Mouse (Mus musculus): Measurements from ENCODE around the gene Slc25a41.
"Not testable (repeated sequence)": the region's sequence is repeated elsewhere in the genome, so short reads cannot be mapped to it uniquely, and the experiment has no call there.

Slc25a41 gene

DNA sequence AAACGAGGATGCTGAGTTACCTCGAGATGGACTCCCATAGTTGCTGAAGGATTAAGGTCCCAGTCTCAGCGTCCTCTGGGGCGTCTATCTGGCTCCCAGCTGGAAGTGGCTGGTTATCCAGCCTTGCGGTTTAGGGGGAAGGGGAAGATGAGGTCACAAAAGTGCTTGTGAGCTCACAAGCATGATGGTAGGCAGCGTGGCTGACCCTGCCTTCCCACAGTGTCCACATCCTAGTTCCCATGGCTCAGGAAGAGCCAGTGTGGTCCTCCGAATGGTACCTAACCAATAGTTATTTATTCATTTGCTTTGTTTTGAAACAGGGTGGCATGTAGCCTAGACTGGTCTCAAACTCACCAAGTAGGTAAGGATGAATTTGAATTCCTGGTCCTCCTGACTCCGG, at the start of gene Slc25a41:
Gene Slc25a41 (minus strand): TSS at position 101 of the 400 bp plus-strand sequence.
- DNase-seq (ENCODE audit: low spot score in 2 of 2): no peak

DNA sequence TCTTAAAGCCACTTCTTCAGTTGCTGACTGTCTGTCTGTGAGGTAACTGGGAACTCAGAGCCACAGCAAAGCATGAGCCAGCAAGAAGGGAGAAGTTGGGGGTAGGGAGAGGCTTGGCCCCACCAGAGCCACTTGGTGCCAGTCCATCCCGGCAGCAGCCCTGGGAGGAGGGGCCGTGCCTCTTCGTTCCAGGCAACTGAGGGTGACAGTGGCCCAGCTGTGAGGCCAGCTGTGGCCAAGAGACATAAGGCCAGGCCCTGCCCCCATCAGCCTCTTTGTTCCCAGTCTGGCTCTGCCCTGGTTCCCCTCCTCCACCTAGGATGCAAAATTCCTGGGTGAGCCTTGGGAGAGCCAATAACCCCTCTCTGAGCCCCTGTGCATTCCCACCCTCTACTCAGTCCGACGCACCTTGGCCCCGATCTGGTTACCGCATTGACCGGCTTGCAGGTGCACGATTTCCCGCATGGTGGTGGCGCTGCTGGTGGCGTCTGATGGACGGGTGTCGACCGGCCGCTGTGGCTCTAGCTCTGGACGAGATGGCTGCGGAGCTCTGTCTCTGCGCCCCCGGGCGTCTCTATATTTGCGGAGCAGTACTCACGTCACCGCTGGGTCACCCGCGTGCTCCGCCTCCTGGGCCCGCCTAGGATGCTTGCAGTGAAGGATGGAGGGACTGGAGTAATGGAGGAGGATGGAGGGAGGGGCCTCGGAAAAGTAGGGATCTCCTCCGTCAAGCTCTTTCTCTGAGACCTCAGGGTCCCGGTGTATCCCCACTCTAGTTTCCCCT, 45.8 kb upstream of the Slc25a41 start, which contains the start of gene Tubb4a:
Gene Tubb4a (minus strand): TSS at position 734 of the 784 bp plus-strand sequence.
- no peak for DNase-seq (ENCODE audit: low spot score in 2 of 2)

DNA sequence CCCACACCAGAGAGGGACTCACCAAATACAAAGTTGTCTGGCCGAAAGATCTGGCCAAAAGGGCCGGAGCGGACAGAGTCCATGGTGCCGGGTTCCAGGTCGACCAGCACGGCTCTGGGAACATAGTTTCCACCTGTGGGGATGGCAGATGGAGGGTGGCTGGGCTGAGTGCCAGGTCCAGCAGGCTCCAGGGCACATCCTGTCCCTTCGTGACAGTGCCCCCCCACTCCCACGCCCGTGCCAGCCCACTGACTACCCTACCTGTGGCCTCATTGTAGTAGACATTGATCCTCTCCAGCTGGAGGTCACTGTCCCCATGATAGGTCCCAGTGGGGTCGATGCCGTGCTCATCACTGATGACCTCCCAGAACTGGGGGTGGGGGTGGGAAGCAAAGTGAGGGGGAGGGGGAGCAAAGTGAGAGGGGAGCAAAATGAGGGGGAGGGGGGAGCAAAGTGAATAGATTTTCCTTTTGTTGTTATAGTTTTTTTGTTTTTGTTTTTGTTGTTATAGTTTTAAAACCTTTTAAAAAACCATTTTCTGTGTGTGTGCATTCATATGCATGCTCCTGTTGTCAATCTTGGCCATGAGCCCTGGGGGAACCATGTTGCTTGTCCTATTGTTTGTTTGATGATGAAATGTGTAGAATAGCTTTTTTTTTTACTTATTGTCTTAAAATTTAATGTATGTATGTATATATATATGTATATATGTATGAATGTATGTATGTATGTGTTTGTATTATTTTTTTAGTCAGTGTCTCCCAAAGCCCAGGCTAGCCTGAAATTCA, 44.7 kb upstream of the Slc25a41 start:
- DNase-seq (ENCODE audit: low spot score in 2 of 2): no peak

DNA sequence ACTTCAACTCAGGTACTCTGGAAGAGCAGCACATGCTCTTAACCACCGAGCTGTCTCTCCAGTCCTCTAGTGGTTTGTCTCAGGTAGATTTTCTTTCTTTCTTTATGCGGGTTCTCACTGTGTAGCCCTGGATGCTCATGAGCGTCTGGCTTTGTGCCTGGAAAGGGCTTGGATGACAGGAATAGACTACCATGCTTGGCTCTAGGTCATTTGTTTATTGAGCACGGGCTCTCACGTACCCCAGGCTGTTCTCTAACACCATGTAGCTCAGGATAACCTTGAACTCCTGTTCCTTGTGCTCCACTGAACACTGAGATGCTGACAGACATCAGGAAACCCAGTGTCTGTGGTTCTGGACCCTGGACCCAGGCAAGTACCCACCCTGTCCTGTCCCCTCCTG, 41.0 kb upstream of the Slc25a41 start:
- no peak for DNase-seq (ENCODE audit: low spot score in 2 of 2)

DNA sequence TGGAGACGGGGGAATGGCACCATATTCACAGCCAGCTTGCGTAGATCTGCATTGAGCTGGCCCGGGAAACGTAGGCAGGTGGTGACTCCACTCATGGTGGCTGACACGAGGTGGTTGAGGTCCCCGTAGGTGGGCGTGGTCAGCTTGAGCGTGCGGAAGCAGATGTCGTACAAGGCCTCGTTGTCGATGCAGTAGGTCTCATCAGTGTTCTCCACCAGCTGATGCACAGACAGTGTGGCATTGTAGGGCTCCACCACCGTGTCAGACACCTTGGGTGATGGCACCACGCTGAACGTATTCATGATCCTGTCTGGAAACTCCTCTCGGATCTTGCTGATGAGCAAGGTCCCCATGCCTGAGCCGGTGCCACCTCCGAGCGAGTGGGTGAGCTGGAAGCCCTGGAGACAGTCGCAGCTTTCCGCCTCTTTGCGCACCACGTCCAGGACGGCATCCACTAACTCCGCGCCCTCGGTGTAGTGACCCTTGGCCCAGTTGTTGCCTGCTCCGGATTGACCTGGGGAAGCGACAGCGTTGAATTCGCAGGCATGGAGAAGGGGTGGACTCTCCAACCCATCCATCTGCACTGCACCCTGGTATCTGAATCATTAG, 39.9 kb upstream of the Slc25a41 start:
- no peak for DNase-seq (ENCODE audit: low spot score in 2 of 2)

DNA sequence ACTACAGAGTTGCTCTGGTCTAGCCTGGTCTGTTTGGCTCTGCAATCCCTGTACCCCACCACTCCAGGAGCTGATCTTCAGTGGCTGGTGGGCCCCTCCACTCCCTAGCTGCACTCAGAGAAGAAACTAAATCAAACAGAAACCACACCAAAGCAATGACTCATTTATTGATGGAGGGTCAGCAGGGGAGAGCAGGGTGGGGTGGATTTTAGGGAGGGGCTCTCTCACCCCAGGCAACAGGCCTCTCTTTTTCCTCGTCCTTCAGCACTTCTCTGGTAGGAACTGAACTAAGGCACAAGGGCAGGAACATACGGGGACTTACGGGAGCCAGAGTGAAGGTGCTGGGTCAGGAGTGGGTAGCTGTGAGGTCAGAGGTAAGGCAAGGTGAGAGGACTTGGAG, 38.5 kb upstream of the Slc25a41 start:
- no peak for DNase-seq (ENCODE audit: low spot score in 2 of 2)

DNA sequence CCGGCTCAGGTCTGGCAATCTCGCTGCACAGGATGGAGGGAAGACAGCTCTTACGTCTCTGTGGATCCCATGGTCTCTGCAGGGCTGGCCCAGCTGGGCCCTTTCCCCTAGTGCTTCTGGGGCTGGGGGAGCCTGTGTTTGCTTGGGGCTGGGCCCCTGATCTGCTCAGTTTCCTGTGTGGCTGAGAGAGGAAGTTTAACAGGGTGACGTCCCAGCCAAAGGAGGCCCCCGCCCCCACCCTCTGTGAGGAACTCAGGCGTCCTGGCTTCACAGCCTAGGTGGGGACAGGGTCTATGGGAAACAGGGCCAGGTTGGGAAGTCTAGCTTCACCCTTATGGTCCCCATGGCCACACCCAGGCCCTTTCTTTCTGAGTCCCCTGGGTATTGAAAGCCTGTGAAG, 36.9 kb upstream of the Slc25a41 start, which contains the start of gene Dennd1c:
Gene Dennd1c (minus strand): TSS at position 179 of the 400 bp plus-strand sequence.
- peak; percentile 63 to 80 for DNase-seq (ENCODE audit: low spot score in 2 of 2)

DNA sequence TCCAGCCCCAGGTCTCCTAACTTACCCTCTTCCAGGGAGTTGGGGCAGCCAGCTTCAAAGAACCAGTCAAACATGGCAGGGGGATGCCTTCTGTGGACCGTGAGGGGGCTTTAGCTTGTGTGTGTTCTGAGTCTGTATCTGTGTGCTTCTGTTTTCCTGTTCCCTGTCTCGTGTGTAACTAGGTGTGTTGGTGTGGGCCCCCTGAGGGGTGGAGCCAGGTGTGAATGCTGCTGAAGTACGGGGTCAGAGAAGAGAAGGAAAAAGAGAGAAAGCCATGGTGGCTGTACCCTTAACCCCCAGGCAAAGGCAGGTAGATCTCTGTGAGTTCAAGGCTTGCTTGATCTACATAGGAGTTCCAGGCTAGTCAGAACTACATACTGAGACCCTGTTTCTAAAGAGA, 35.5 kb upstream of the Slc25a41 start:
- no peak for DNase-seq (ENCODE audit: low spot score in 2 of 2)

DNA sequence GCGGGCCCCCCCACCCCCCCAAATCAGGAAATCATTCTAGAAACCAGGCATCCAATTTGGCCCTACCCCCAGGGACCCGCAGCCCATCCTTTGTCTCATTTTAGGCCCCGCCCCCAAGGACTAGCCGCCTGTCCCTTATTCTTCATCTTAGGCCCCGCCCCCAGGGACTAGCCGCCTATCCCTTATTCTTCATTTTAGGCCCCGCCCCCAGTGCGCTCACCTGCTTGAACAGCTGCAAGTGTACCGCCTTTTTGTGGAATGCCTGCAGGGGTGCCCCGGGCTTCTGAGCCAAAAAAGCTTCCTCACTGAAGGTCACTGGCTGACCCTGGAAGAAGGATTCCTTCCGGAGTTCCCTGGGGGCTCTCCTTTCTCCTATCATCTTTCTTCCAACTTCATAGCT, 29.2 kb upstream of the Slc25a41 start:
- DNase-seq (ENCODE audit: low spot score in 2 of 2): no peak

DNA sequence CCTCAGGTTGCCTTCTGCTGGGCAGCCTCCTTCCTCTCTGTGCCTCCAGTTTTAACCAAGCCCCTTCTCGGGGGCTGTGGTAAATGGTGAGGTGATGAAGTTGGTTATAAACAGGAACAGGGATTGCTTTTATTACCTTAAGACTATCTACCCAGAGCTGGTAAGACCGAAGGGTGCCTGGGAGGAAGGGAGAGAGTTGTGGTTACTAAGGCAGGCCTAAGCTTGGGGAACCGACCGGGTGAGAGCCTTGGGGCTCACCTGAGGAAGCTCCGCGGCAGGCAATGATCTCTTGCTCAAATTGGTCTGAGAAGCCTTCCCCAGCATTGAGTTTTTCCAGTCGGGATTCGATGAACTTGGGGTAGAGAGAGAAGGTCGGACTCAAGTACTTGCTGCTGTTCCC, 28.8 kb upstream of the Slc25a41 start:
- DNase-seq (ENCODE audit: low spot score in 2 of 2): no peak

DNA sequence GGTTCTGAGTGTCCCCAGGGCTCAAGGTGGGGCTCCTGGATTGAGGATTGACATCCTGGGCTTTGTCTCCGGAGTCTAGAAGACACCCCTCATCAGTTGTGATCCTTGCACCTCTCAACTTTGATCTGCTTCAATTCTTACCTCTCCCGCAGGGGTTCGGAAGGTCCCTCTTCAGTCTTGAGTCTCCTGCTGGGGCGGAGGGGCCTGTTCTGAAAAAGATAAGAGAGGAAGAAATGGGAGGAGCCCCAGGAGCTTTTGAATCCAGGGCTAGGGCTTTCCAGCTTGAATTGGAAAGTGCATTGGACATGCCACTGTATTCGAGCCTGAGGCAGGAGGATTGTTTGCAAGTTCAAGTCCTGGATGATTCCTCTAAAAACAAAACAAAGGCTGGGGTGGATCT, 25.5 kb upstream of the Slc25a41 start:
- DNase-seq (ENCODE audit: low spot score in 2 of 2): no peak

DNA sequence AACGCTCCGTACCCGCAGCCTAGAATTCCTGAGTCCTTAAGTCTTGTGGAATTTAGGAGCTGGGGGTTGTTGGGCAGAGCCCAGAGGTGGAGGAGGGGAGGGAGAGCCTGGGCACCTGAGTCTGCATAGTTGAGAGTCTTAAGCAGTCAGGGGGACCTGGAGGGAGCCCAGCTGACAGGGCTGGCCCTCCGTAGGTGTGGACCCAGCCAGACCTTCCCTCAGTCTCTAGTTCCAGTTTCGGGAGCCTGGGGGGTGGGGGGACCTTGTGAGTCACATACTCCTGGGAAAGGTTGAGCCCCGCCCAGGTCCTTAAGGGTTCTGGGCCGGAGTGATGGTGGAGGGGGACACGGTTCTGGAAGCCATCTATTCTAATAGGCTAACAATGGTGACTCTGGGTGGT, 21.6 kb upstream of the Slc25a41 start:
- DNase-seq (ENCODE audit: low spot score in 2 of 2): no peak

DNA sequence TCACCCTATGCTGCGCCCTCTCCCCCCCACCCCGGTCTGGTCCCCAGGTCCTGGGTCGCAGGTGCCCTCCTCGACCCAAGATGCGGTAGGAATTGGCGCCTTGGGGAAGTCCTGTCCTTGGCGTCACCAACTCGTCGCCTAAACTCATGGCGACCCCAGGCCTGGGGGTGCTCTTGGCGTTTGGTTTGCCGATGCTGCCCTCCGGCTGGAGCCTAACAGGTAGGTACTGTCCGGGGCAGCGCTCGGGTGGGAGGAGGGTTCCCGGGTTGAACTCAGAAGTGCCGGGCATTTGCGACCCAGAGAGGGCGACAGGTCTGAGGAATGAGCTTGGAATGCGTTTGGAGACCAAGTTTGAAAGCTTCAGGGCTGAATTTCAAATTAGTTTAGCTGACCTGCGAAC, 21.1 kb upstream of the Slc25a41 start:
- no peak for DNase-seq (ENCODE audit: low spot score in 2 of 2)

DNA sequence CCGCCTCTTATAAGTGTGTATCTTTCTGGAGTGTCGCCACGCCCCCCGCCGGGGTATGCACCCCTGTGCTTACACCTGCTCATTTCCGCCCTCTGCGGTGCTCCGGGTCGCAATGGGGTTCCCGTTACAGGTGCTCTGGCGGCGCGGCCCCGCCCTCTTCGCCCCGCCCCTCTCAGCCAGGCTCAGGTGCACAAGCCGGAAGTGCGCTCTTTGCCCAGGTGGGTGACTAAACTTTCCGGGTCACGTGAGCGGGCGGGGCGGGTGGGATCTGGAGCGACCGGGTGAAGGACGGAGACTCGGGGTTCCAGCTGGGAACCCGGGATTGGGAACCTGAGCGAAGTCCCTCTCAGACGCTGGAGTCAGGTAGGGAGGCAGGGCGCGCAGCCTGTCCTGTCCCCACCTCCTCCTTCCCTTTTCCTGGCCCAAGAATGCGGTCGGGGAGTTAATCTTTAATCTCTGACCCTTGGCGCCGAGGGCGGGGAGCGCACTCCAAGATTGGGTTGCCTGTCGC, 20.6 kb upstream of the Slc25a41 start:
- no peak for DNase-seq (ENCODE audit: low spot score in 2 of 2)

DNA sequence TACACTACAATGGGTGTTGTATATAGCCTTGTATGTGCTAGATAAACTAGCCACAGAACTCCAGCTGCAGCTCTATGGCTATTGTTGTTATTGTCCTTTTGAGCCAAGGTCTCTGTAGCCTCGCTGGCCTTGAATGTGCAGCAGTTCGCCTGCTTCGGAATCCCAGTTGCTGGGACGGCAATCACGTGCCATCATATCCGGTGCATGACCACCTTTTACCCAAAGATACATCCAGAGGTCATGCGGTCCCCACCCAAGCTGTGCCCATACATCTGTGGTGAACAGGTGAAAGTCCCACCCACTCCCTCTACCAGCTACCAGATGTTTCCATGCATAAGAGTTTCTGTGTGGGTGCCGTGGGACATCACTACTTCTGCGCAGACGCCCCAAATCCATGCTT, 19.6 kb upstream of the Slc25a41 start:
- DNase-seq (ENCODE audit: low spot score in 2 of 2): no peak

DNA sequence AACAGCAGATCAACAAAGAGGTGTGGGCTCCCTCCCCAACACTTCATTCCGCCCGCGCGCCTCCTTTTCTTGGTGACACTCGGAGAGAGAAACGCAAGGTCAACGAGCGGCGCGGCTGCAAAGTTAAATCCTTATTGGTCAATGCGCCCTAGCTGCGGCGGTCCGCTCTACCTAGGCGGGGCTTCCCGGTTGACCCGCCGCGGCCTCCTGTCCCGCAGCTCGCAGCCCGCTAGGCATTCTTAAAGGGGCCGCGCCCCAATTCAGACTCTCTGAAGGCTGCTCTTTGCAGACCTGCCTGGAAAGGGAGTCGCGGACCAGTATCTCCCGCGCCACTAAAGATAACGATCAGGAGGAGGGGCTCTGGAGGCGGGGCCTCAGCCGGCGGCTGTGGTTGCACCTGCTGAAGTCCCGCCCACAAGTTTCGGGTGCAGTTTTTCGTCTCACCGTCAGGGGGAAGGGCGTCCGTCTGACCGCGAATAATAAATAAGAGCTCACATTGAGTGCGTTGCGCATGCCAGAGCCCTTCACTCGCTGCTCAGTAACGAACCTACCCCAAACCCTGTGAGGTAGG, 18.9 kb upstream of the Slc25a41 start:
- DNase-seq (ENCODE audit: low spot score in 2 of 2): peak; percentile 92 to 95

DNA sequence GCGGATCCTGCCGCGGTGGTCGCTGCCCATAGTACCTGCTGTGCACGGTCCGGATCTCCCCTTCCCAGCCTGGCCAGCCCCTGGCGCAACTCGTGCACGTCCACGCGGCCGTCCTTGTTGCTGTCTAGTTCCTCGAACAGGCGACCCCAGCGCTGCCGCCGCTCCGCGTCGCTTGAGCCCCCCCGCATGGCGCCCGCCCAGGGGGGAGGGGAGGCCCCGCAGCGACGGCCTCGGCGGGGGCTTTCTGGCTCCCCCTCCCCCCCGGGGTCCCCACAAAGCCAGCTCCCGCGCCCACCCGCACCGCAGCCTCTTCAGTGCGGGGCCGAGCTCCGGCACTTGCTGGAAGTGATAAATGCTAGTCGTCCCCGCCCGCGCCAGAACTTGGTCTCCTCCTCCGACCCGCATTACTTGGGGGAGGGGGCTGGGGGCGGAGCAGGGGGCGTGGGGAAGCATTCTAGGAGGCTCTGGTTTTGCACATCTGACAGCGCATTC, 18.1 kb upstream of the Slc25a41 start, which contains the start of gene Slc25a23:
Gene Slc25a23 (minus strand): TSS at position 378 of the 492 bp plus-strand sequence.
- peak; percentile 49 to 78 for DNase-seq (ENCODE audit: low spot score in 2 of 2)

DNA sequence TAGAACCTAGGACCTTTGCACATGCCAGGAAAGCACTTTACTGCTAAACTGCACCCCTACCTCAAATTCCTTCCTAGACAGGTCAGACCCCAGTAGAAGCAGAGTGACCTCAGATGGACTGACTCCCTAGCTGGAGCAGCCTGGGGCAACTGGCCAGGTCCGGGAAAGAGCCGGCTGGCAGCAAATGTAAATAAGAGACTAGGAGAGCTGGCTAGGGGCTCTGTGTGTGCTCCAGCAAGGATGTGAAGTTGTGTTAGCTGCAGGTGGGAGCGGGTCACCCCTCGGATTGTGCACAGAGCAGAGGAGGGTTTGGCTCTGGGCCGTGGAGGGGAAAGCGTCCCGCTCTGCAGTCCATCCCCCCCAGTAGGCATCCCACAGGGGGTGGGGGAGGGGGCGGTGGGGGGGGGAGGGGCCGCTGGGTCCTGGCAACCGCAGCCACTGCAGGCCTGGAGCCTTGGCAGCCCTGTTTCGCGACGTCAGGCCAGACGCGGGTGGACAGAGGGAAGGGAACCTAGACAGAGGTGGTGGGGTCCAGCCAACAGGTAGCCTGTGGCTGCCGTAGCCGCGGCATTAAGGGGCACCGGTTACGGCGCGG, 17.5 kb upstream of the Slc25a41 start, which contains the start of gene Crb3:
Gene Crb3 (plus strand): TSS at position 215 of the 595 bp plus-strand sequence.
- DNase-seq (ENCODE audit: low spot score in 2 of 2): no peak

DNA sequence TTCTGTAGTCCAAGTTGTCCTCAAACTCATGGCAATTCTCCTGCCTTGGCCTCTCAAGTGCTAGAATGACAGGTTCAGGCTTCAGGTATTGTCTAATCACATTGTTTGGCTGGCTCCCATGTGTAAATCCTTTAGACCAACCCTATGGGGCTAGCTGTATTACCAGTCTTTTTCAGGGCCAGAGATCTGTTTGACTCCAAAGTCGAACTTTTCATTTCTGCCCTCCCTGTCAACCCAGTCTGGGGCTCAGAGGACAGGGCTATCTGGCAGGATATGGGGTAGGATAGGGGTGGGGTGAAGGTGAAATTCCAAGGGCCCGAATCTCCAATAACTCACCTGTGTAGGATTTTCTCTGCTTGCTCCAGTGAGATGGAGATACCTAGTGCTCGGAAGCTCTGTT, 14.8 kb upstream of the Slc25a41 start:
- DNase-seq (ENCODE audit: low spot score in 2 of 2): no peak

DNA sequence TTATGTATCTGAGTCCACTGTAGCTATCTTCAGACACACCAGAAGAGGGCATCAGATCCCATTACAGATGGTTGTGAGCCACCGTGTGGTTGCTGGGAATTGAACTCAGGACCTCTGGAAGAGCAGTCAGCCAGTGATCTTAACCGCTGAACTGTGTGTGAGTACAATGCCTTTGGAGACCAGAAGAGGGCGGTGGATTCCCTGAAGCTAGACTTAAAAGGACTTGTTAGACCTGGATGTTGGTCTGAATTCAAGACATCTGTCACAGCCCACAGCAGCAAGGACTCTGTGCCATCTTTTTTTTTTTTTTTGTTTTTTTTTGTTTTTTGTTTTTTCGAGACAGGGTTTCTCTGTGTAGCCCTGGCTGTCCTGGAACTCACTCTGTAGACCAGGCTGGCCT, 10.2 kb upstream of the Slc25a41 start:
- DNase-seq (ENCODE audit: low spot score in 2 of 2): not testable (repeated sequence)

DNA sequence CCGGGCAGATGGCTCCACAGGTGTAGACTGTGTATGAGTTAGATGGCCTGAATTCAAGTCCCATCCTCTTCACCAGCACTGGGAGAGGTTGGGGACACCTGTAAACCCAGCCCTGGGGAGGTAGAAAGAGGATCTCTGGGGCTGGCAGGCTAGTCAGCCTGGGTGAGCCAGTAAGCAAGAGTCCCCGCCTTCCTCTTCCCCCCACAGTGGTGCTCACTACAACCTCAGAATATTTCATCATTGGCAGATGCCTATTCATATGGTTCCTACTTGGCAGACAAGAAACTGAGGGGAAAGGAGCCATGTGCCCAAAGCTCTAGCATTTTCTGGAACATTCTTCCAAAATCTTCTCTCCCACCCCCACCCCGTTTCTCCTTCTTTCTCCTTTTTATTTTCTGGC, 7.4 kb upstream of the Slc25a41 start:
- no peak for DNase-seq (ENCODE audit: low spot score in 2 of 2)

Measured in spleen, postnatal 4 days (tissue).